Mouse (Mus musculus): Measurements from ENCODE around the gene Cldn4.
"Not testable (repeated sequence)": the region's sequence is repeated elsewhere in the genome, so short reads cannot be mapped to it uniquely, and the experiment has no call there.

Gene Cldn4

DNA sequence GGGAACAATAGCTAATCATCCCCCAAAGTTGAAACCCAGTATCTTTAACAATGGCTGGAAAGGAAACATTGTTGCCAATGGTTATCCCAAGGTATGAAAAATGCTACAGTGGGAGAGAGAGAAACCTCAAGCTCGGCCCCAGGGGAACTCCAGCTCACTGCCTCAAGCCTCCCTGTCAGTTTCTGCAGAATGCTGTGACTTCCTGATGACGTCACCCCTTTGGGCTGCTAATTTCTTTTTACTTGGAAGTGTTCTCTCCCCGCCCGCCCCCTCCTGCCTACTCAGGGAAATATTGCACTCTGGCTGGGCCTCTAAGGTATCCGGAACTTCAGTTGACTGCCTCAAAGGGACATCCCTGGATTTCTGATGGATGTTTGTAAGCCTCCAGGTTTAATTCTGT, 16.8 kb upstream of the Cldn4 start:
- DNase-seq: no peak

DNA sequence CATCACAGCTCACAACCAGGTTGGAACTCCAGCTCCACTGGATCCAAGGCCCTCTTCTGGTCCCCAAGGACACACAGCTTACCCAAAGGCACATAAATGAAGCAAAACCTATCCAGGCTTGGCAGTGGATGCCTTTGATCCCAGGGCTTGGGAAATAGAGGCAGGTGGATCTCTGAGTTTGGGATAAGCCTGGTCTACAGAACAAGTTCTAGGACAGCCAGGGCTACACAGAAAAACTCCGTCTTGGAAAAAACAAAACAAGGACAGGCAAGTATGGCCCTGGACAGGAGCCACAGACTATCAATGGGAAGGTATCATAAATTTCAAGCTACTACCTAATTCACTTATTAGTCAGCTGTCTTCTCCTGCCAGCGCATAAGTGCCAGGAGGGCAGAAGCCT, 14.8 kb upstream of the Cldn4 start:
- no peak for DNase-seq

DNA sequence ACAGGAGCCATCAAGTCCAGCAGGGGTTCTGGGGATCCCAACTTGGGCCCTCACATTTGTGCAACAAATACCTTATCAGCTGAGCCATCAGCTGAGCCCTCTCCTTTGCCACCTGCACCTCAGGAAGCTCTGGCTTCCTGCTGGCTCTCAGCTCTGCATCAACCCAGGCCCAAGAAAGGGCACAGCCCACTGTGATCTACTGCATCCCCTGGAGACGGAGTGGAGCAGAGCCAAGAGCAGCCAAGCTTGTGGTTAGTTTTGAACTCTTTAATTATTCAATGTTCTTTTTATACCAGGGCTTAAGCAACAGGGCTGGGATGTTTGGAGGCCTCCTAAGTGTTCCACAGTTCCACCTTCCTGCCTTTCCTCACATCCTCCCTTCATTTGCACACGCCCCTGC, 13.7 kb upstream of the Cldn4 start:
- peak; percentile 52 for DNase-seq

DNA sequence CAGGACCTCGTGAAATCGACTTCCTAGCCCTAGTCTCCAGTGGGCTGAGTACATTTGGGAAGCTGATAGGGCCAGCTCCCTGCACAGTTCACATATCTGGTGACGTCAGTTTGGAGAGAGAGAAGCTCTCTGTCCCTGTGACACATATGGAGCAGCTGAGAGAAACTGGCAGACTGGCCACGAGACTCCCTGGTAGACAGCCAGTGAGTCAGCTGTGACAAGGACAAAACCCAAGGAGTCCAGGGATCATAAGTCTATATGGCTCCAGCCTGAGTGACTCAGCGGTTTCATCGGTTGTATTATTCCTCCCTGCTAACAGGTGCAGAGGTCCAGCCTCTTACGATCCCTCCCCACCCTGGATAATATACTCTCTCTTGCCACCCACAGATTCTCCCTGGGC, 12.4 kb upstream of the Cldn4 start:
- no peak for DNase-seq

DNA sequence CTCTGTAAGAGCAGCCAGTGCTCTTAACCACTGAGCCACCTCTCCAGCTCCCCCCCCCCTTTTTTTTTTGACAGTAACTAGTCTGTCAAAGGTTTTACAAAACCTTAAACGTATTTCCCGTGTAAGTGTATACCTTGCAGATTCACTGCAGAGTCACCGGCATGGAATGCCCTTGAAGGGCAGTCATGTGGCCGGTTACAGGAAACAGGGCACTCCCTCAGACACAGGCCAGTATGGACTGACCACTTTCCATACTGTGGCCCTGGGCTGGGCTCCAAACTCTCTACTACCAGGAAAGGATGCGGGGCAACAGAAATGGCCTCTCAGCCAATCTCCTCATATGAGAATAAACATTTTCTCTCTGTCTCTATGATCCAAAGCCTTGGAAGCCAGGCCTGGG, 8.8 kb upstream of the Cldn4 start:
- no peak for DNase-seq

DNA sequence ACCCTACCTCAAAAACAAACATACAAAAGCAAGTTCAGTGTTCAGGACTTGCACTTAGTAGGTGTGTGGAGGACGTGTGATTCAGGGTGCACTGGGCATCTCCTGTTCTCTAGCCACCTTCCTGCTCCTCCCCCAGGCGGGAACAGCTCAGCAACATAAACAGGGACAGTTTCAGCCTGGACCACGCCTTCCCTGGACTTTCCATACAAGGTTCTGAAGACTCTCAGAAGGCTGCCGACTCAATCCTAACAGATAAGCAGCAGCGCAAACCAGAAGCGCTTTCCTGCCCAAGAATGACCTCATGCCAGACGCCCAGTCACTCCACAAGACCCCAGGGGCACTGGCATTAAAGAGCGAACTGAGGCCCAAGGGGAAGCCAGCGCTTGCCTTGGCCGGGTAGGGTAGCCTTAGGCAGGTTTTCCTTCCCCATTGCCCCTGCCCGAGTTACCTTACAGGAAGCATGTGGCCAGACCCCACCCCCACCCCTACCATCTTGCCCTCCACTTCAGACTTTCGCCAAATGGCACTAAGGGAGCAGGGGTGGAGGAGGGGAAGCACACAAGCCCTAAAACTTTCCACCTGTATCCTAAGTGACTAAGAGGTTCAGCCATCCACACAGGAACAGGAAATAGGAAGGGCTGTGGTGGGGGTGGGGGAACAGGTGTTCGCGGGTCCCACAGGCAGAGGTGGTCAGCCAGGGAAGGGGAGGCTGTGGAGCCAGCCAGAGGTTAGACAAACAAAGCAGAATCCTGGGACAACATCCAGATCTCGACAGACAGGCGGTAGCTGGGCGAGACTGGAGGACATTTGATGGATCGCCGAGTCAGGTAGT, 4.5 kb upstream of the Cldn4 start:
- peak; percentile 63 for DNase-seq

DNA sequence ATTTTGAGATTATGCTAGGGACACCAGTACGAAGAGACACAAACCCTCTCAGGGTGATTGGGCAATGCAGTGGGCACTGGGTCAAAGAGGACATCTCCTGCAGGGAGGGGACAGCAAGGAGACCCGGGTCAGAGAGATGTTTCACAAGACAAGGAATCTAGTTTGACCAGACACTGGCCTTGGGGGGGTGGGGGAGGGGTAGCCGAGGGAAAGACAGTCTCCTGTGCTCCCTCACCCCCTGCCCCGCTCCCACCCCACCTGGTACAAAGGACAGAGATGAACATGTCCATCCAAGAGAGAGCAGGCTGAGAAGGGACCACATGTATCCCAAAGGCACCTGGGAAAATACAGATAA, 1.3 kb upstream of the Cldn4 start:
- no peak for DNase-seq

DNA sequence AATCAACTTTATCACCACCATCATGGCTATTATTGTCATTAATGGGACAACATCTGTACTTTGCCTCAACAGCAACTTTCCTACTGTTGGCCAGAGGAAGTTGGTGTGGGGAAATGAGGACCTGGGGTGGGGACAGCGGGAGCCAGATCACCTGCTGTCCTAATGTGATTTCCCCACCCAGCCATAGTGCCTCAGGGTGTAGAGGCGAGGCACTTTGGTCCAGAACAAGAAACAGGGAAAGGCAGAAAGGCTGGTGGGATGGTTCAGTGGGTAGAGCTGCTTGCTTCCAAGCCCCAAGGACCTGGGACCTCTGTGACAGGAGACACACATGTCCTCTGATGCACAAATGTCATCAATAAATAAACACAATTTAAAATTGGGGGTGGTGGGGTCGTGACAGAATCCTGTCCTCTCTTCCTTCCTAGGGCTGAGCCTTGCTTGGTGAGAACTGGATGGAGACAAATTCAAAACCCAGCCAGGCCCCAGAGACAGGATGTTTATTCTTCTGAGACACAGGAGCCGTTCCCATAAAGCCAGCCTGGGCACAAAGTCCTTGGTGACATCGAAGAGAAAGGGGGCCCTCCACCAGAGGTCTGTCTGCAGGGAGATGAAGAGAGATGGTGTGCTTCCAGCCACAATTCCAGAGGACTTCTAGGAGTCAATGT, 818 bp upstream of the Cldn4 start:
- peak; percentile 41 for DNase-seq

DNA sequence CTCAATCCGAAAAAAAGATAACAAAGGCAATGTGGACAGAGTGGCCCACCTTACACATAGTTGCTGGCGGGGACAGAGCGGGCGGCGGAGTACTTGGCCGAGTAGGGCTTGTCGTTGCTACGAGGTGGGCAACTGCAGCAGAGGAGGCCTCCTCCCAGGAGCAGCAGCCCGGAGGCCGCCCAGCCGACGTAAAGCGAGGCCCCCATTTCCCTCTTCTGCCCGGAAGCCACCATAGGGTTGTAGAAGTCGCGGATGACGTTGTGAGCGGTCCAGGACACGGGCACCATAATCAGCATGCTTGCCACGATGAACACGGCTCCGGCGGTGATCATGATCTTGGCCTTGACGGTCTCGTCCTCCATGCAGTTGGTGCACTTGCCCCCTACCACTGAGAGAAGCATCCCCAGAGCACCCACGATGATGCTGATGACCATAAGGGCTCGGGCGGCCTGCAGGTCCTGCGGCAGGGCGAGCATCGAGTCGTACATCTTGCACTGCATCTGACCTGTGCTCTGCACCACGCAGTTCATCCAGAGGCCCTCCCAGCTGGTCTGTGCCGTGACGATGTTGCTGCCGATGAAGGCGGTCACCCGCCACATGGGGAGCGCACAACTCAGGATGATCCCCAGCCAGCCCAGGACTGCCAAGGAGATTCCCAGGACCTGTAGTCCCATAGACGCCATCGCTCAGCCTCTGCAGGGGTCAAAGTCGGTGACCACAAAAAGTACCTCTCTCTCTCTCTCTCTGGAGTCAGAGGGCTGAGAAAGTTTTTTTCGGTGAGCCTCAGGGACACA, 474 bp downstream of the Cldn4 start:
- DNase-seq: no peak

DNA sequence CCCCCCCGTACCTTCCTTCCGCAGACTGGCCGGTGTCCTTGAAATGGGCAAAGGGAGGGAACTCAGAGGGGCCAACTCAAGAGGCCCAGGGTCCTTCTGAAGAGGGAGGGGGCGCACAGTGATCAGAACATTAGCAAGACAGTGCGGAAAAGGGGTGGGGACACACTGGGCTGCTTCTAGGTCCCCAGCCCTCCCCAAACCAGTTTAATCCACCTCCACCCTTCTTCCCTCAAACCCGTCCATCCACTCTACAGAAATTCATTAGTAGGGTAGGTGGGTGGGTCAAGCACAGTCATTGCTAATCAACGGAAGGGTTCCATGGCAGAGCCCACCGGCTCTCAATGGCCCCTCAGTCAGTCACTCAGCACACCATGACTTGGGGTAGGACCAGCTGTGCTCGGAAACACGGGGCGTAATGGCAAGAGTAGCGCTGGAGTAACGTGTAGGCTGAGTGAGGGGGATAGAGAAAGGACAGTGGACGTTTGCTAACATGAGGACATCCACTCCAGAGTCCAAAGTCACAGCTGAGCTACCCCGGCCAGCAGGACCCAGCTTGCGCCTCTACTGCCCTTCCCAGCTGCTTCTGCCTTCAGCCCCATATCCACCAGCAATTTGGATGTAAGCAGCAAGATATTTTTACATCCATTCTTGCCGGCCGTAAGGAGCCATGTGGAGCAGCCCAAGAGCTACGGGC, 1.3 kb downstream of the Cldn4 start:
- DNase-seq: no peak

DNA sequence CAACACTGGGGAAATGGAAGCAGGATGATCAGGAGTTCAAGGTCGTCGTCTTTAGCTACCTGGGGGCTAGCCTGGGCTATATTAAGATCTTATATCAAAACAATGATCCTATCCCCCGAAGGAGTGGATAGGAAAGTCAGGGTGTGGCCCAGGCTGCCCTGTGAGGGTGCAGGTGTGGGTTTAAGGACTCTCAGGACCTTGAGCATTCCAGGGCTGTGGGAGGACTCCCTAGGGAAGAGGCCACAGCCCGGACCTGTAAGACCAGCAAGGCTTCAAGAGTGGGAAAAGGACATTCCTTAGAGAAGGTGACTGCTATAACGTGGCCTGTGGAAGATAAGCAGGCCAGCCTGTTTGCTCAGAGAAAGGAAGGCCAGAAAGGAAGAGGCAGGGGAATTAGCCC, 2.6 kb downstream of the Cldn4 start:
- no peak for DNase-seq

DNA sequence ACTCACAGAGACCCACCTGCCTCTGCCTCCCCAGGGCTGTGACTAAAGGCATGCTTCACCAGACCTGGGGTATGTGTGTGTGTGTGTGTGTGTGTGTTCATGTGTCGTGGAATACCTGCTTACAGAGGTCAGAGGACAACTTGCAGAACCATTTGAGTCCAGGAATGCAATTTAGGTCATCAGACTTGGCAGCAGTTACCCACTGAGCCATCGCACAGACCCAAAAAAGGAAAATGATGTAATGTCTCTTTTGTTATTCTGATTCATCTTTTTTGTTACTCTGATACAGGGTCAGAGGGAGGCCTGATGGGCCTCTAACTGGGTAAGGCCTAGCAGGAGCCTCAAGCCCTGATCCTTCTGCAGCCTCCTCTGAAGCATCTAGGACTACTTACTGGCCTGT, 4.0 kb downstream of the Cldn4 start:
- no peak for DNase-seq

DNA sequence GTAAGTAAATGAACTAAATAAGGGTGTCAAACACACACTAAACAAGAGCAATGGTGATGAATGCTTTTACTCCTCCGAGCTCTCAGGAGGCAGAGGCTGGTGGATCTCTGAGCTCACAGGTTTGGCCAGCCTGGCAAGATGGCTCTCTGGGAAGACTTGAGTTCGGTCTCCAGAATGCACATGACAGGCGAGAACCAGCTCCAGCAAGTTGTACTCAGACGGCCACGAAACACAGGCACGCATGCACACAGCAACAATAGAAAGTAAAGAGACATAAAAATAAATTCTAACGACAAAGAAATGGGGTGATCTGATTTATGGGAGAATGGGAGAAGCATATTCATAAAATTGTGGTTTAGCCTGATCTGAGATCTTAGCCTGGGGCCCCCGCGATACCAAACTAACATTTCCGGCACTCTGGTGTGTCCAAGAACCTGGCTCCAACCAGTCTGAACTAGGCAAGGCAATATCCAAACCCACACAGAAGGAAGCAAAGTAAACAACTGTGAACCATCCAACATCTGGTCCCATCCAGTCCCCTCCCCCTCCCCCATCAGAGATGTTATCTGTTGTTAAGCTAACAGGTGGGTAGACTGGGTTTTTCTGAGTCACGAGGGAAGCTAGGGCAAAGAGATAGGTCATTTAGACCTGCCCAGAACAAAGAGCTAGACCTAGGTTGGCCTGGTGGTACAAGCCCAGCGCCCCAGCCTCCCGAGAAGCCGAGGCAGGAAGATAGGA, 5.1 kb downstream of the Cldn4 start:
- DNase-seq: peak; percentile 69

DNA sequence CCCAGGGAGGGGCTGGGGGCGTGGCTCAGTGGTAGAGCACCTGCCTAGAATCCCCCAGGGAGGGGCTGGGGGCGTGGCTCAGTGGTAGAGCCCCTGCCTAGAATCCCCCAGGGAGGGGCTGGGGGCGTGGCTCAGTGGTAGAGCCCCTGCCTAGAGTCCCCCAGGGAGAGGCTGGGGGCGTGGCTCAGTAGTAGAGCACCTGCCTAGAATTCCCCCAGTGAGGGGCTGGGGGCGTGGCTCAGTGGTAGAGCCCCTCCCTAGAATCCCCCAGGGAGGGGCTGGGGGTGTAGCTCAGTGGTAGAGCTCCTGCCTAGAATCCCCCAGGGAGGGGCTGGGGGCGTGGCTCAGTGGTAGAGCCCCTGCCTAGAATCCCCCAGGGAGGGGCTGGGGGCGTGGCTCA, 7.2 kb downstream of the Cldn4 start:
- not testable (repeated sequence) for DNase-seq

DNA sequence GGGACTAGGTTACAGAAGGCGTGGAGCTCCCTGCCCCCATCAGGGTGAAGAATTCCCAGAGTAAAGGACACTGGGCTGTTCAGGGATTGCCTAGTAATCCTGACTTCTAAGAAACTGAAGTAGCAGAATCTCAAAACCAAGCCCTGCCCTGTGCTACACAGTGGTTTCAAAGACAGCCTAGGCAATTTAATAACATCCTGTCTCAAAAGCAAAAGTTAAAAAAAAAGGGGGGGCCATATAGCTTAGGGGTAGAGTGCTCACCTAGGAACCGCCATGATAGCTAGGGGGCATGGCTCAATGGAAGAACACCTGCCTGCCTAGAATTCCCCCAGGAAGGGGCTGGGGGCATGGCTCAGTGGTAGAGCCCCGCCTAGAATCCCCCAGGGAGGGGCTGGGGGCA, 7.7 kb downstream of the Cldn4 start:
- DNase-seq: no peak

DNA sequence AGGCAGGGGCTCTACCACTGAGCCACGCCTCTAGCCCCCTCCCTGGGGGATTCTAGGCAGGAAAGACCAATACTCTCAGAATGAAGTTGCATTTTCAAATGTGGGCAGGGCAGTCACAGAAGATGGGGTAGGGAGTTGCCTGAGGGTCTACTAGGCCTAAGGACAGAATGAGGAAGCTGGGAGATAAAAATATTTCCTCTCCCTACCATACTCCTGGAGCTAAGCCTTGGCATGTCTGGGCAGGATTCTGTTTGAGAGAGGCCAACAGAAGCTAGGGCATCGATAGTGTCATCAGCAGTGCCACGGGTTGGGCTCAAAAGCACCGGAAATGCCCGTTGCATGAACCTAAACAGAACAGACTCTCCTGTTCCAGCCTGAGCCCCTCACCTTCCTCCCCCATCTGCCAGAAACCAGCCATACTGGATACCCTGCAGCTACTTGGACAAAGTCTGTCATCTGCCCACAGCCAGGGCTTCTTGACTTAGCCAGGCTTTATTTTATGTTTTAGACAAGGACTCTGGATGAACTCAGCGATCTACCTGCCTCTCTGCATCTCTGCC, 10.0 kb downstream of the Cldn4 start:
- DNase-seq: no peak

DNA sequence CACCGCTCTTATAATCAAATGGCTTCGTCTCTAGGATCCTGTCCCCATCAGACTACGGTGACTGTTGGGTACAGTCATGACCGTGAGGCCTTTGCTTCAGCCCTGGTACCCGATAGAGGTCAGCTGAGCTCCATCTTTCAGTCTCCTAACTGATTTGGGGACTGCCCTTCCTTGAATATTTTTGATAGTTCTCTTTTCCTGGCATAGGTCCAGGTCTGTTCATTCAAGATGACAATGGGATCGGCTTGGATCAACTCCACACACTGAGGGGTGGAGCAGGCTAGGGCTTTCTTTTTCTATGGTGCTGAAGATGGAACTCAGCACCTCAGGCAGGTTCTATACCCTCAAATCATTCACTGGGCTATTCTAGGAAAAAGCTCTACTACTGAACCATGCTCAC, 10.7 kb downstream of the Cldn4 start:
- no peak for DNase-seq

DNA sequence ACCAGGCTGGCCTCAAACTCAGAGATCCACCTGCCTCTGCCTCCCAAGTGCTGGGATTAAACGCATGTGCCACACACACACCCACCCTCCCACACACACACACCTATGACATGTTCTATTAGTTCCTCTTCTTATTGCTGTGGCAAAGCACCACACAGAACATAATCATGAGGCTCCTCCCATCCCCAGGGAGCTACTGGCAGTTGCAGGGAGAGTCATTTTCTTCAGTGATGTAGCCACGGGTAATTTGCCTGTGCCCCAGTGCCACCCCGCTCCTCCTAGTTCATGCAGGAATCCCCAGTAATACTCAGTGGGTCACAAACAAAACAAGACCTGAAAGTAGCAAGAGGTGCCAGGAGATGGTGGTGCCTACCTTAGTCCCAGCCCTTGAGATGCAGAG, 12.1 kb downstream of the Cldn4 start:
- no peak for DNase-seq

DNA sequence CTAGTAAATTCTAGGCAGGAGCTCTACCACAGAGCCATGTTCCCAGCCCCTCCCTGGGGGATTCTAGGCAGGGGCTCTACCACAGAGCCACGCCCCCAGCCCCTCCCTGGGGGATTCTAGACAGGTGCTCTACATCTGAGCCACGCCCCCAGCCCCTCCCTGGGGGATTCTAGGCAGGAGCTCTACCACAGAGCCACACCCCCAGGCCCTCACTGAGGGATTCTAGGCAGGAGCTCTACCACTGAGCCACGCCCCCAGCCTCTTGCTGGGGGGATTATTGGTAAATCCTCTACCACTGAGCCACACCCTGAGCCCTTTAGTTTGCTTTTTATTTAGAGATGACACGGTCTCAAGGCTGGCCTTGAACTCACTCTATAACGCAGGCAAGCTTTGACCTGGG, 13.0 kb downstream of the Cldn4 start:
- not testable (repeated sequence) for DNase-seq

DNA sequence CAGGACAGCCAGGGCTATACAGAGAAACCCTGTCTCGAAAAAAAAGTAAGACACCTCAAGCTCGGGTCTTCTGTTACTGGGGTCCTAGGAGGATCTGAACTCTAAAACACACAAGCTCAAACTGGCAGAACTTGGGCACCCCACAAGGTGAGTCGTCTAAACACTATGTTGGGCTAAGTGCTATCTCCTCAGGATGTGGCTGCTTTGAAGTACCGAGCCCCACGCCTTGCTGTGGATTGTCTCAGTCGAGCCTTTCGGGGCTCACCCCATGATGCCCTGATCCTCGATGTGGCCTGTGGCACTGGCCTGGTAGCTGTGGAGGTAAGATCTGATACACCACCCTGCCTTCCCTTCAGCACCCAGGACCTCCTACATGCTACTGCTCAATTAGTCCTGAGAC, 13.5 kb downstream of the Cldn4 start:
- DNase-seq: peak; percentile 63

DNA sequence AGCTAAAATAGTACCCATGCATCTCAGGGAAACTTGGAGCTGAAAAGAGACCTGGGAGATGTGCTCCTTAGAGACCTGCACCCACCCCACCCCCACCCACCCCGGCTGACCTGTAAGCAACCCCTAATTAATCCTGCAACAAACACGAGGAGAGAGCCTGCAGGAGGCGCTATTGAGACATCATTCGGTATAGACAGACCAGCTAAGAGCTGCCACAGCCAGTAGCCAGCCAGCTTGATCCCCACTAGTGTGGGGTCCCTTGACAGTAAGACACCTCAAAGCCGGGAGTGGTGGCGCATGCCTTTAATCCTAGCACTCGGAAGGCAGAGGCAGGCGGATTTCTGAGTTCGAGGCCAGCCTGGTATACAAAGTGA, 13.8 kb downstream of the Cldn4 start:
- peak; percentile 76 for DNase-seq

DNA sequence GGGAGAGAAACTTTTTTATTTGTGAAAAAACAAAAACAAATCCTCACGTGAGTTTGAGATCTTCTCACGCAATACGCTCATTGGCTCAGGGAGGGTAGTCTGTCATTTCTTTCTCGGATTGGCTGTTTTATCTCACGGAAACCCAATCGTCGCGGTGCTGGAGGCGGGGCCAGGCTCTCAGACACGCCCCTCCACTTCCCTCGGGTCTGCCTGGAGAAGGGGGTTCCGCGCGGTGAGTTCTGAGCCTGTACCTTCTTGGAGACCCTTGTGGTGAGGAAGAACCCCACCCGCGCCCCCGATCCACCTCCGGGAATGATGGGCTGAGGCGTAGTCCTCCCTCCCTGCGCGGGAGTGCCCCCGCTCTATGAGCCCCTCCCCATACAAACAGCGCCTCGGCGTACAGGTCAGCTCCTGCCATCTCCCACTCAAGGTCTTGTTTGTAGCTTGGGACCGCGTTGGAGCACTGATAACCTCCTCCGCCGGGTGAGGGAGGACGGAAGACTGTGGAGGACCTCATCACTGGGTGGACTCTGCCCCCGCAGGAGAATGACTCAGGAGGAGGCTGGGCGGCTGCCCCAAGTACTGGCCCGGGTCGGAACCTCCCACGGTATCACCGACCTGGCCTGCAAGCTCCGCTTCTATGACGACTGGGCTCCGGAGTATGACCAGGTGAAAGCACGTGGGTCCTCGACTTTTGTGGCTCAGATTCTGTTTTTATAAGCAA, 14.4 kb downstream of the Cldn4 start, which contains the start of gene Mettl27:
Gene Mettl27, plus strand, starts transcription at position 190 of the 724 bp plus-strand sequence.
- DNase-seq: peak; percentile 94
